Mouse (Mus musculus) spleen, postnatal 36 days (tissue): ENCODE measurements at regions not wholly inside any gene's neighbourhood (a gene's known extent, or its start where the extent isn't known, plus 50 kb on each side); places are given as distances from the start of the nearest gene placed in this dataset.

ENCODE experiments used
- DNase-seq, 2 experiments: peaks; one replicate each; pipeline ENCODE4 v3.0.0; 2022; ENCODE audit warnings: low spot score in 2 of 2, mixed read lengths in 1 of 2

DNA sequence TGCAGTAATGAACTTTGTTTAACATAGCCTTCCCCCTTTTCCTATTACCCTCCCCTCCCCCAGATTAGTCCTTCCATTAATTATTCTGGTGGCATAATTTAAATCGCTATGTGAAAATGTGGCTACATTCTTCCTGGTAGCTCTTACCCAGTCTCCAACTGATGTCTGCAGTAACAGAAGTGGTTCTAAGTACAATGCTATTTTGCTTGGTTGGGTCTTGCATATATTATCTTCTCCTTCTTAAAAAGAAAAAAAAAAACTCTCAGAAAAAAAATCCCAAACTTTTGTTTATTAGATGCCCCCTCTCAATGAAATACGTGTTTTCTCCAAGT is 223.7 kb downstream of the Usp25 start:
- DNase-seq: no peak

DNA sequence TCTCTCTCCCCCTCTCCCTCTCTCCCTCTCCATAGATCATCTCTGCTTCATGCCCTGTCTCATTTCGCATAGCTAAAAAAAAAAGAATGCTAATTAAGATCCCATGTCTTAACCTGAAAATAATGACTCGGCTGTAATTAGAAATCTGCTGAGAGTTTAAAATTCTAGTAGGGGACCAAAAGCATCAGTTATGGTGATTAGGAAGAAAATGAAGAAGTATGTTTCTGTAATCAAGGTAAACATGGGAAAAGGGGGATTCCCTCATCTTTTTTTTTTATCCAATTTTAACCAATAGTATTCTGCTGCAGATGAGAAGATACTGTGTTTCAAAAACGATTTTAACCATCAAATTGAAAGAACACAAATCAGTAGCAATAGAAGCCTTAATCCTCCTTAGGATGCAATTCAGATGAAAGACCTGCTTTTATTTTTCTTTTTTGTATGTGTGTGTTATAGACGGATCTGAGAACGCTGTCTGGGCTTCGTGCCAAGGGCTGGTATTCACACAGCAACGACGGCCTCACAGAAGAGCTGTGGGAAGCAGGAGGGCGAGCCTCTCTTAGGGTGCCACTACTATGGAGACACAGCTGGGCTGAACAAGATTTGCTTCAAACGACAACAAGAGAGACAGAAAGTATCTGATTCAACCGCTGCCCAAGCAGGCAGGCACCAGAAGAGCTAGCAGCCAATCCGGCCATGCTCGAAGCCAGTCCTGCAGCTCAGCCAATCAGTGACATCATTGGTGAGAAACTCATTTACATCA is 223.2 kb downstream of the Usp25 start:
- DNase-seq: no peak

DNA sequence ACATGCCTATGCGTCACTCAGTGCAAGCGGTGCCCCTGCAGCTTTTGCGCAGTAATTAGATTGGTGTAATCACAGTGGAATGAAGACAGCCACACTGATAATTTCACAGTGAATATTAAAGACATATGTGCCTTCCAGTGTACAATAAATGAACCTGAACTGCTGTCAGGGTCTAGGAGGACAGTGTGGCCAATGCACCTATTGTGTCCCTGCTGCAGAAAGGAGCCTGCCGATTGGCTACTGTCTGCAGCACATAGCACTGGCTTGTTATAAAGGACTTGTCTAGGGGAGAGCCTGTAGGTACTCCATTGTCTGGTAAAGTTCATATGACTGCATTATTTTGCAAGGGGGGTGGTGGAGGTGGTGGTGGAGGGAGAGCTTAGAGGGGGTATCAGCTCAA is 222.5 kb downstream of the Usp25 start:
- no peak for DNase-seq

DNA sequence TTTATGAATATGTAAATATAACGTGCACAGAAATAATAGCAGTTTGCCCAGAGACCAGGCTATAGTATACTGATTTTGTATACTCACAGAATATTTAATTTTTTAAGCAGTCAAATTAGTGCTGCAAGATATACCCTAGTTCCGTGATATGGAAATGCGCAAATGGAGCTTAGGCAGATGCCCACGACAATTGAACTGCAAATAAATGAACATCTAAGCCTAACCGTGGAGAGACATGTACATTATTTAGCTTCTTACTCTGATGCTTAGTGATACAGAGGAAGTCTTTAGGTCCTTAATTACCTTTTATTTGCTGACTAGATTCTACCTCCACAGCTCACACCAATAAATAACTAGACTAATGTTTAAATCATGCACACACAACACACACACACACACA is 221.9 kb downstream of the Usp25 start:
- no peak for DNase-seq
